Mouse (Mus musculus): Measurements from ENCODE around the gene Perp. TPM values are rescaled to one million over a fixed set of nuclear protein-coding genes. Genes with fewer than 3 reads are reported as not detected.
A peak's percentile ranks its signal among the peaks of the same experiment; 100 is the strongest.

The Perp gene
- 24.2 and 25.7 TPM in 2 replicates for total RNA-seq (2014; rRNA removed)
- polyA plus RNA-seq (2015; fragmentation: Nextera tagmentation; extraction: Ambion mirVana), result 24.4 and 25.6 TPM in 2 replicates

- 2% methylated on average over 52 of the region's 54 CpGs for WGBS
- H3K4me1 ChIP-seq (ENCODE audit: insufficient read depth, low read length), result 0 out of 2 replicates have a peak, but pooled peaks cover 3% of the 10 kb centered on the region
- peak within 1 kb of the TSS; percentile 56 for H3K9ac ChIP-seq (replicated peaks; ENCODE audit: low read length, poor library complexity, severe bottlenecking)
- H3K4me2 ChIP-seq (ENCODE audit: low read depth, low read length, poor library complexity, severe bottlenecking), result peak within 1 kb of the TSS; percentile 96
- H3K9me3 ChIP-seq (ENCODE audit: low read length), result no peaks in the 10 kb centered on the region
- peak; percentile 34 for TF ChIP-seq CTCF (IDR thresholded peaks at IDR 0.05)
- peaks cover 19% of the 10 kb centered on the region for H3K27me3 ChIP-seq (ENCODE audit: insufficient read depth, low read length)
- DNase-seq (ENCODE audit: low spot score) (peak; percentile 16), ATAC-seq (ENCODE audit: low FRiP score) (peak; percentile 82)
- no peak within 1 kb of the TSS for H3K27ac ChIP-seq (ENCODE audit: low read depth, low read length)
- no peaks in the 10 kb centered on the region for H3K36me3 ChIP-seq (ENCODE audit: insufficient read depth, low read length)
- peak within 1 kb of the TSS; percentile 62 for H3K4me3 ChIP-seq (ENCODE audit: low read depth, low read length)
These were observed at the start of gene Perp for GRCm38 (mm10) chr10:18844441-18845286. Perp (plus strand) TSS chr10:18845020.

DNA sequence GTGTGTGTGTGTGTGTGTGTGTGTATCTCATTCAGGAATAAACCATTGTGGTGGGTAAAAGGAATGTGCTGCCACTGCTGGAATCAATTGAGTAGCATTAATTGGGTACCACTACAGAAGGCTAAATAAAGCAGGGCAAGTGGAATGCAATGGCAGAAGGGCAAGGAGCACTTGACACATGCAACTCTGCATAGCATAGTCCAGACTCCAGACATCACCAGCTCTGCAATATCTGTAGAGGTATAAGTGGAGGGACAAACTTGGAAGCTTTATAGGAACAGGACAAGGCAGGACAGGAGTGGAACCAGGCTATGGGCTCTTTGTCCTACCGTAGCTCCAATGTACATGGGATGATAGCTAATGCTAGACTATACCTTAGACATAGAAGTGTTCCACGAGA is 33.1 kb upstream of the Perp start:
- Histone ChIP-seq H3K4me3 (ENCODE audit: low read depth, low read length) (no peak overlapping the region), H3K4me2 (ENCODE audit: low read depth, low read length, poor library complexity, severe bottlenecking) (no peak overlapping the region), H3K27me3 (ENCODE audit: insufficient read depth, low read length) (no peaks in the 10 kb centered on the region), H3K27ac (ENCODE audit: low read depth, low read length) (no peak overlapping the region), H3K9ac (replicated peaks; ENCODE audit: low read length, poor library complexity, severe bottlenecking) (no peak overlapping the region), H3K36me3 (ENCODE audit: insufficient read depth, low read length) (no peaks in the 10 kb centered on the region), H3K9me3 (ENCODE audit: low read length) (no peaks in the 10 kb centered on the region), H3K4me1 (ENCODE audit: insufficient read depth, low read length) (no peaks in the 10 kb centered on the region)
- ATAC-seq (ENCODE audit: low FRiP score), result no peak
- WGBS, result 90% methylated on average over 2 of the region's 2 CpGs
- DNase-seq (ENCODE audit: low spot score), result no peak
- TF ChIP-seq CTCF (IDR thresholded peaks at IDR 0.05), result no peak

GRCm38 (mm10) chr10:18816560-18816959 is 28.3 kb upstream of the Perp start:
- H3K27me3 ChIP-seq (ENCODE audit: insufficient read depth, low read length), result no peaks in the 10 kb centered on the region
- H3K4me1 ChIP-seq (ENCODE audit: insufficient read depth, low read length), result no peaks in the 10 kb centered on the region
- DNase-seq (ENCODE audit: low spot score) (peak; percentile 69), ATAC-seq (ENCODE audit: low FRiP score) (peak; percentile 74)
- H3K36me3 ChIP-seq (ENCODE audit: insufficient read depth, low read length), result no peaks in the 10 kb centered on the region
- no peak overlapping the region for H3K4me3 ChIP-seq (ENCODE audit: low read depth, low read length)
- H3K4me2 ChIP-seq (ENCODE audit: low read depth, low read length, poor library complexity, severe bottlenecking), result no peak overlapping the region
- 39% methylated on average over 5 of the region's 5 CpGs for WGBS
- H3K9ac ChIP-seq (replicated peaks; ENCODE audit: low read length, poor library complexity, severe bottlenecking), result no peak overlapping the region
- H3K9me3 ChIP-seq (ENCODE audit: low read length), result no peaks in the 10 kb centered on the region
- no peak overlapping the region for H3K27ac ChIP-seq (ENCODE audit: low read depth, low read length)
- no peak for TF ChIP-seq CTCF (IDR thresholded peaks at IDR 0.05)

GRCm38 (mm10) chr10:18825143-18825542 is 19.7 kb upstream of the Perp start:
- Histone ChIP-seq H3K4me2 (ENCODE audit: low read depth, low read length, poor library complexity, severe bottlenecking) (no peak overlapping the region), H3K9ac (replicated peaks; ENCODE audit: low read length, poor library complexity, severe bottlenecking) (no peak overlapping the region), H3K9me3 (ENCODE audit: low read length) (no peaks in the 10 kb centered on the region), H3K4me1 (ENCODE audit: insufficient read depth, low read length) (no peaks in the 10 kb centered on the region), H3K27me3 (ENCODE audit: insufficient read depth, low read length) (no peaks in the 10 kb centered on the region), H3K27ac (ENCODE audit: low read depth, low read length) (no peak overlapping the region), H3K36me3 (ENCODE audit: insufficient read depth, low read length) (no peaks in the 10 kb centered on the region), H3K4me3 (ENCODE audit: low read depth, low read length) (no peak overlapping the region)
- ATAC-seq (ENCODE audit: low FRiP score), result no peak
- no peak for TF ChIP-seq CTCF (IDR thresholded peaks at IDR 0.05)
- DNase-seq (ENCODE audit: low spot score), result no peak

- H3K9ac ChIP-seq (replicated peaks; ENCODE audit: low read length, poor library complexity, severe bottlenecking), result no peak overlapping the region
- H3K4me1 ChIP-seq (ENCODE audit: insufficient read depth, low read length), result no peaks in the 10 kb centered on the region
- H3K27ac ChIP-seq (ENCODE audit: low read depth, low read length), result no peak overlapping the region
- no peaks in the 10 kb centered on the region for H3K9me3 ChIP-seq (ENCODE audit: low read length)
- no peaks in the 10 kb centered on the region for H3K27me3 ChIP-seq (ENCODE audit: insufficient read depth, low read length)
- H3K36me3 ChIP-seq (ENCODE audit: insufficient read depth, low read length), result no peaks in the 10 kb centered on the region
- TF ChIP-seq CTCF (IDR thresholded peaks at IDR 0.05), result no peak
- no peak overlapping the region for H3K4me2 ChIP-seq (ENCODE audit: low read depth, low read length, poor library complexity, severe bottlenecking)
- ATAC-seq (ENCODE audit: low FRiP score) (no peak), DNase-seq (ENCODE audit: low spot score) (no peak)
- 80% methylated on average over 2 of the region's 2 CpGs for WGBS
- no peak overlapping the region for H3K4me3 ChIP-seq (ENCODE audit: low read depth, low read length)
These were observed 18.7 kb upstream of the Perp start for GRCm38 (mm10) chr10:18826107-18826506.

- DNase-seq (ENCODE audit: low spot score), result no peak
- Histone ChIP-seq H3K4me3 (ENCODE audit: low read depth, low read length) (no peak overlapping the region), H3K4me1 (ENCODE audit: insufficient read depth, low read length) (no peaks in the 10 kb centered on the region), H3K9me3 (ENCODE audit: low read length) (no peaks in the 10 kb centered on the region), H3K9ac (replicated peaks; ENCODE audit: low read length, poor library complexity, severe bottlenecking) (no peak overlapping the region), H3K36me3 (ENCODE audit: insufficient read depth, low read length) (no peaks in the 10 kb centered on the region), H3K4me2 (ENCODE audit: low read depth, low read length, poor library complexity, severe bottlenecking) (no peak overlapping the region), H3K27me3 (ENCODE audit: insufficient read depth, low read length) (no peaks in the 10 kb centered on the region), H3K27ac (ENCODE audit: low read depth, low read length) (no peak overlapping the region)
- ATAC-seq (ENCODE audit: low FRiP score), result no peak
- TF ChIP-seq CTCF (IDR thresholded peaks at IDR 0.05), result no peak
- 34% methylated on average over 2 of the region's 2 CpGs for WGBS
These were observed 16.9 kb upstream of the Perp start for GRCm38 (mm10) chr10:18827936-18828335.

Measured in midbrain, postnatal 0 days (tissue).